Comparison of ENCODE assay signal across 24 mouse cellular contexts in genomic region chr2:155823722-155824121, GRCm38 (mm10). TPM values are rescaled to one million over a fixed set of nuclear protein-coding genes. Genes with fewer than 3 reads are reported as not detected.
DNase-seq lines count a peak whose midpoint lies in the region; ATAC-seq lines count a peak whose summit lies in the region.
"Had no signal": no experiment of that assay in that cellular context is flagged by ENCODE, and none has a peak within 500 bp of the region (broad histone marks: within the 10 kb centered on the region; RNA-seq: fewer than 3 reads in every experiment).

No protein-coding gene starts in this region.

- no peak for ATAC-seq in midbrain, embryonic 11.5 days (ENCODE audit: low FRiP score)
- no peak for ATAC-seq in midbrain, embryonic 13.5 days
- ATAC-seq: activated CD4-positive, CD25-positive, alpha-beta regulatory T cell, adult 4 months; CD4-positive, CD25-positive, alpha-beta regulatory T cell, adult 4 months; forebrain, embryonic 13.5 days; forebrain, embryonic 15.5 days; forebrain, postnatal 0 days; Patski had no signal

- no peak overlapping the region for H3K4me2 ChIP-seq in midbrain, embryonic 11.5 days
- H3K4me2 ChIP-seq in midbrain, embryonic 13.5 days (replicated peaks), result no peak overlapping the region
- H3K4me2 ChIP-seq: embryonic facial prominence, embryonic 12.5 days; forebrain, embryonic 13.5 days; forebrain, embryonic 15.5 days had no signal

- no peak overlapping the region for H3K9ac ChIP-seq in midbrain, embryonic 11.5 days (ENCODE audit: low read length)
- no peak overlapping the region for H3K9ac ChIP-seq in midbrain, embryonic 13.5 days (replicated peaks)
- H3K9ac ChIP-seq: embryonic facial prominence, embryonic 12.5 days; forebrain, embryonic 13.5 days; forebrain, embryonic 15.5 days; forebrain, postnatal 0 days had no signal

- peak; percentile 54 for DNase-seq in adrenal gland, adult 2 months
- DNase-seq in adrenal gland, adult 18-20 months (ENCODE audit: low spot score in 2 of 2), result no peak
- peak; percentile 25 to 51 for DNase-seq in adrenal gland, postnatal 36 days
- DNase-seq in adrenal gland, postnatal 4 days (ENCODE audit: low spot score in 2 of 2), result no peak
- DNase-seq in cerebellum, adult 9-10 months, result peak; percentile 29
- DNase-seq in cerebellum, postnatal 10 days, result no peak
- DNase-seq in midbrain, embryonic 11.5 days (ENCODE audit: low spot score, missing footprints), result peak; percentile 8
- DNase-seq: adrenal gland, adult 8-10 months; B cell, adult 2 months; cerebellum, adult 18-20 months; cerebellum, adult 8-10 months; forebrain, postnatal 0 days had no signal

- peaks cover 15% of the 10 kb centered on the region for H3K4me1 ChIP-seq in midbrain, embryonic 11.5 days (ENCODE audit: control insufficient read depth, insufficient read depth, low read length)
- peaks cover 34% of the 10 kb centered on the region for H3K4me1 ChIP-seq in midbrain, embryonic 13.5 days (replicated peaks)

- no peaks in the 10 kb centered on the region for H3K27me3 ChIP-seq in midbrain, embryonic 11.5 days (ENCODE audit: control insufficient read depth, insufficient read depth, low read length)
- H3K27me3 ChIP-seq in midbrain, embryonic 13.5 days, result no peaks in the 10 kb centered on the region
- H3K27me3 ChIP-seq: CH12.LX; embryonic facial prominence, embryonic 12.5 days; forebrain, embryonic 13.5 days; forebrain, embryonic 15.5 days; Patski had no signal

- no peak overlapping the region for H3K4me3 ChIP-seq in midbrain, embryonic 11.5 days (ENCODE audit: low read depth, low read length)
- H3K4me3 ChIP-seq in midbrain, embryonic 13.5 days (replicated peaks), result no peak overlapping the region
- H3K4me3 ChIP-seq: embryonic facial prominence, embryonic 10.5 days; embryonic facial prominence, embryonic 12.5 days; forebrain, embryonic 13.5 days; forebrain, embryonic 15.5 days had no signal

- H3K27ac ChIP-seq in midbrain, embryonic 11.5 days (ENCODE audit: low read depth, low read length), result no peak overlapping the region
- no peak overlapping the region for H3K27ac ChIP-seq in midbrain, embryonic 13.5 days
- H3K27ac ChIP-seq: embryonic facial prominence, embryonic 10.5 days; embryonic facial prominence, embryonic 12.5 days; forebrain, embryonic 13.5 days; forebrain, embryonic 15.5 days had no signal

- over 99% methylated on average over 8 of the region's 8 CpGs for WGBS in midbrain, embryonic 11.5 days
- 97% methylated on average over 8 of the region's 8 CpGs for WGBS in midbrain, embryonic 13.5 days

- H3K9me3 ChIP-seq in midbrain, embryonic 11.5 days (ENCODE audit: control insufficient read depth, low read length), result no peaks in the 10 kb centered on the region
- no peaks in the 10 kb centered on the region for H3K9me3 ChIP-seq in midbrain, embryonic 13.5 days
- H3K9me3 ChIP-seq: embryonic facial prominence, embryonic 10.5 days; embryonic facial prominence, embryonic 12.5 days; forebrain, embryonic 13.5 days; forebrain, embryonic 15.5 days; G1E had no signal

- peaks cover 12% of the 10 kb centered on the region; the same call in 1 of the 2 replicates for H3K36me3 ChIP-seq in midbrain, embryonic 11.5 days (ENCODE audit: control insufficient read depth, insufficient read depth, low read length)
- peaks cover 38% of the 10 kb centered on the region for H3K36me3 ChIP-seq in midbrain, embryonic 13.5 days

RNA-seq across cellular contexts. Expression of gene Eif6, which starts 3.0 kb away (rescaled TPM):
- 100 to 1,000 TPM; 145 to 164 TPM for total RNA-seq in adrenal gland, adult 2 months (2021)
- polyA plus RNA-seq in adrenal gland, adult 2 months (2012; rRNA removed), result 183 and 185 TPM in 2 replicates
- 100 to 1,000 TPM; 131 to 138 TPM for total RNA-seq in adrenal gland, adult 18-20 months (2021)
- total RNA-seq in adrenal gland, postnatal 36 days (2021), result 100 to 1,000 TPM; 158 to 163 TPM
- total RNA-seq in adrenal gland, postnatal 4 days (2021), result 100 to 1,000 TPM; 137 to 148 TPM
- 188 TPM in 2 replicates for polyA plus RNA-seq in midbrain, embryonic 11.5 days (2014; fragmentation: Nextera tagmentation; extraction: Ambion mirVana)
- 157 and 161 TPM in 2 replicates for polyA plus RNA-seq in midbrain, embryonic 13.5 days (2015; fragmentation: Nextera tagmentation; extraction: Ambion mirVana)

RNA-seq across cellular contexts. Expression of gene BC029722, which starts 4.5 kb away (rescaled TPM):
- total RNA-seq in adrenal gland, adult 2 months (2021), result 100 to 1,000 TPM; 235 to 249 TPM
- polyA plus RNA-seq in adrenal gland, adult 2 months (2012; rRNA removed), result 733 and 890 TPM in 2 replicates
- 100 to 1,000 TPM; 171 to 240 TPM for total RNA-seq in adrenal gland, adult 18-20 months (2021)
- total RNA-seq in adrenal gland, postnatal 36 days (2021), result 100 to 1,000 TPM; 185 to 198 TPM
- 10 to 100 TPM; 72.5 to 72.6 TPM for total RNA-seq in adrenal gland, postnatal 4 days (2021)
- polyA plus RNA-seq in midbrain, embryonic 11.5 days (2014; fragmentation: Nextera tagmentation; extraction: Ambion mirVana), result 7.9 and 8.0 TPM in 2 replicates
- 24.3 and 25.2 TPM in 2 replicates for polyA plus RNA-seq in midbrain, embryonic 13.5 days (2015; fragmentation: Nextera tagmentation; extraction: Ambion mirVana)

RNA-seq across cellular contexts. Expression of gene Fam83c, which starts 10.9 kb away (rescaled TPM):
- total RNA-seq in adrenal gland, adult 2 months (2021), result under 1 TPM in 1 of 2 experiments, not detected in 1; 0.10 TPM
- polyA plus RNA-seq in adrenal gland, adult 2 months (2012; rRNA removed), result 0.03 and 0.04 TPM in 2 replicates
- not detected for total RNA-seq in adrenal gland, adult 18-20 months (2021)
- not detected for total RNA-seq in adrenal gland, postnatal 36 days (2021)
- not detected for total RNA-seq in adrenal gland, postnatal 4 days (2021)
- 0.14 and 0.25 TPM in 2 replicates for polyA plus RNA-seq in midbrain, embryonic 11.5 days (2014; fragmentation: Nextera tagmentation; extraction: Ambion mirVana)
- polyA plus RNA-seq in midbrain, embryonic 13.5 days (2015; fragmentation: Nextera tagmentation; extraction: Ambion mirVana), result 0.58 and 0.66 TPM in 2 replicates
- total RNA-seq: forebrain, postnatal 0 days; gastrocnemius, adult 18-20 months had no signal
- polyA plus RNA-seq: activated CD4-positive, CD25-positive, alpha-beta regulatory T cell, adult 4 months; CD4-positive, CD25-positive, alpha-beta regulatory T cell, adult 4 months; cortical plate, adult 2 months; G1E had no signal

RNA-seq across cellular contexts. Expression of gene Mmp24, which starts 48.6 kb away (rescaled TPM):
- 1 to 10 TPM; 1.2 to 1.9 TPM for total RNA-seq in adrenal gland, adult 2 months (2021)
- 1.4 and 2.0 TPM in 2 replicates for polyA plus RNA-seq in adrenal gland, adult 2 months (2012; rRNA removed)
- 1 to 10 TPM; 1.2 to 2.3 TPM for total RNA-seq in adrenal gland, adult 18-20 months (2021)
- total RNA-seq in adrenal gland, postnatal 36 days (2021), result 1 to 10 TPM; 1.4 to 1.7 TPM
- total RNA-seq in adrenal gland, postnatal 4 days (2021), result 1 to 10 TPM; 5.3 to 6.9 TPM
- 2.0 and 2.1 TPM in 2 replicates for polyA plus RNA-seq in midbrain, embryonic 11.5 days (2014; fragmentation: Nextera tagmentation; extraction: Ambion mirVana)
- 9.1 and 9.4 TPM in 2 replicates for polyA plus RNA-seq in midbrain, embryonic 13.5 days (2015; fragmentation: Nextera tagmentation; extraction: Ambion mirVana)
- total RNA-seq: gastrocnemius, adult 18-20 months had no signal
- polyA plus RNA-seq: CD4-positive, CD25-positive, alpha-beta regulatory T cell, adult 4 months; G1E had no signal

Comparison
In these comparisons a context has a peak if more than half of its experiments do, and no peak if none do; other contexts are left out.
1. DNase-seq: peak in adrenal gland, adult 2 months (single experiment), adrenal gland, postnatal 36 days (2 of 2), cerebellum, adult 9-10 months (single experiment) and midbrain, embryonic 11.5 days (single experiment); none in adrenal gland, adult 18-20 months (0 of 2), adrenal gland, postnatal 4 days (0 of 2) and cerebellum, postnatal 10 days (0 of 2).